Mouse (Mus musculus) heart, embryonic 14.5 days (tissue): ENCODE data around the gene Cilp2. TPM values are rescaled to one million over a fixed set of nuclear protein-coding genes. Genes with fewer than 3 reads are reported as not detected.

Experiments used
- ATAC-seq: fragments of 200-750 bp; cut with Nextera tagmentation; 2 replicates; pipeline ENCODE4 v1.8.0; 2017; ENCODE audit warnings: low read depth, moderate TSS enrichment; ENCODE audit not compliant: insufficient number of reproducible peaks, insufficient read depth, low FRiP score
- H3K27ac ChIP-seq, 2 experiments: fragments of 200-500 bp in 1 of 2; fragments of 300-500 bp in 1 of 2; sonication (generic) in 1 of 2; replicated peaks in 1 of 2; 2 replicates each; pipeline ENCODE4 v1.5.1; 2012 to 2014; ENCODE audit warnings: low read depth in 2 of 2, low read length in 2 of 2, control low read depth in 1 of 2, mild to moderate bottlenecking in 1 of 2, mixed read lengths in 1 of 2; ENCODE audit not compliant: control insufficient read depth in 1 of 2, insufficient read depth in 1 of 2
- H3K27me3 ChIP-seq: fragments of 300-500 bp; sonication (generic); 2 replicates; pipeline ENCODE4 v1.6.1; 2014; ENCODE audit warnings: mild to moderate bottlenecking, low read length, control low read depth; ENCODE audit not compliant: control insufficient read depth, insufficient read depth
- H3K36me3 ChIP-seq: fragments of 300-500 bp; sonication (generic); 2 replicates; pipeline ENCODE4 v1.6.1; 2014; ENCODE audit warnings: mild to moderate bottlenecking, control low read depth, low read length, mixed read lengths; ENCODE audit not compliant: control insufficient read depth, insufficient read depth
- H3K4me1 ChIP-seq, 2 experiments: fragments of 200-500 bp in 1 of 2; fragments of 300-500 bp in 1 of 2; sonication (generic) in 1 of 2; 2 replicates each; pipeline ENCODE4 v1.6.1; 2012 to 2014; ENCODE audit warnings: low read length in 2 of 2, control low read depth in 1 of 2, mixed read lengths in 1 of 2; ENCODE audit not compliant: control insufficient read depth in 2 of 2, insufficient read depth in 2 of 2
- H3K4me2 ChIP-seq: fragments of 300-500 bp; sonication (generic); 2 replicates; pipeline ENCODE4 v1.6.1; 2014; ENCODE audit warnings: mild to moderate bottlenecking, low read length
- H3K4me3 ChIP-seq, 2 experiments: fragments of 200-500 bp in 1 of 2; fragments of 300-500 bp in 1 of 2; sonication (generic) in 1 of 2; 2 replicates each; pipeline ENCODE4 v1.5.1; 2012 to 2014; ENCODE audit warnings: low read length in 2 of 2, mild to moderate bottlenecking in 2 of 2, control low read depth in 1 of 2, low read depth in 1 of 2, moderate library complexity in 1 of 2; ENCODE audit not compliant: control insufficient read depth in 1 of 2, insufficient read depth in 1 of 2
- H3K9ac ChIP-seq: fragments of 300-500 bp; sonication (generic); 2 replicates; pipeline ENCODE4 v1.6.1; 2014; ENCODE audit warnings: mild to moderate bottlenecking, low read length
- H3K9me3 ChIP-seq: fragments of 300-500 bp; sonication (generic); 2 replicates; pipeline ENCODE4 v1.6.1; 2016; ENCODE audit warnings: low read length, control low read depth; ENCODE audit not compliant: control insufficient read depth
- whole genome bisulfite sequencing: fragments of 180-500 bp; shearing (Covaris S2); extraction: QIAGEN DNeasy Blood & Tissue Kit; methylation state at CpG from one replicate; pipeline ENCODE4 v1.1.7; 2014; 5-methylcytosine and 5-hydroxymethylcytosine counted together
- polyA plus RNA-seq: library from polyadenylated mRNA; unstranded; fragments of >200 nt; fragmentation: Nextera tagmentation; extraction: Ambion mirVana; gene quantifications from 2 replicates; pipeline ENCODE4 v1.2.1, GENCODE M21; 2014

Gene Cilp2
- polyA plus RNA-seq, 1 experiment from 2014 or later: 0.42 TPM

- Histone ChIP-seq H3K4me2 (peak overlapping the region; percentile 67), H3K9me3 (no peaks in the 10 kb centered on the region), H3K27me3 (peaks cover 67% of the 10 kb centered on the region), H3K9ac (peak overlapping the region; percentile 31; the same call in 1 of the 2 replicates), H3K36me3 (peaks cover 26% of the 10 kb centered on the region), H3K4me1 (peaks cover 16 to 34% of the 10 kb centered on the region in 2 experiments; a peak in 3 of 4 replicates), H3K4me3 (peak overlapping the region; percentile 27 to 37), H3K27ac (no peak overlapping the region)
- 7% methylated on average over 26 of the region's 32 CpGs for WGBS
- no peak for ATAC-seq
Measured at GRCm38 (mm10) chr8:69888902-69889301, 1.4 kb upstream of the Cilp2 start.

- no peak for ATAC-seq
- no peak overlapping the region for H3K27ac ChIP-seq
- H3K9ac ChIP-seq: peak overlapping the region; percentile 31; the same call in 1 of the 2 replicates
- H3K9me3 ChIP-seq: no peaks in the 10 kb centered on the region
- WGBS: 9% methylated on average over 24 of the region's 24 CpGs
- H3K27me3 ChIP-seq: peaks cover 72% of the 10 kb centered on the region
- peaks cover 16 to 34% of the 10 kb centered on the region in 2 experiments; a peak in 3 of 4 replicates for H3K4me1 ChIP-seq
- H3K36me3 ChIP-seq: peaks cover 20% of the 10 kb centered on the region
- H3K4me3 ChIP-seq: peak overlapping the region; percentile 27 to 37
- H3K4me2 ChIP-seq: peak overlapping the region; percentile 67
Measured at GRCm38 (mm10) chr8:69888244-69888866, 868 bp upstream of the Cilp2 start.

DNA sequence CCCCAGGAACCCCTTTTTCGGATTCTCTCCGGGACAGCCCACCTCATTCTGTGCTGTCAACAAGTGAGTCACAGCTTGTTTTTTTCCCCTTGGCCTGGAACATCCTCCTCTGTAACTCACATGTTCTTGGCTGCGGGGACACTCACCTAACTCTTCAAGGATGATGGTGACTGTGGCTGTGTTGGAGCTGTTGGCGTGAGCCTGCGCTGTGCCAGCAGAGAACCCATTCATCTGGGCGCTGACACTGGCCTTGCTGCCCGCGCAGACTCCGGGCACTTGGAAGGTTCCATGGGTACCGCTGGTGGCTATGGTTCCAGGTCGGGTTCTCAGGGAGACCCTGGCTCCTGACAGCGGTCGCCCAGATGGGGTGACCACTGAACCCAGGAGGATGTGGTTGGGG is 3.3 kb downstream of the Cilp2 start:
- Histone ChIP-seq H3K9me3 (no peaks in the 10 kb centered on the region), H3K36me3 (no peaks in the 10 kb centered on the region), H3K9ac (no peak overlapping the region), H3K4me1 (peaks cover 20 to 43% of the 10 kb centered on the region in 2 experiments; a peak in 3 of 4 replicates), H3K27ac (no peak overlapping the region), H3K4me2 (no peak overlapping the region), H3K4me3 (no peak overlapping the region), H3K27me3 (peaks cover 100% of the 10 kb centered on the region)
- WGBS: 60% methylated on average over 13 of the region's 13 CpGs
- ATAC-seq: no peak

DNA sequence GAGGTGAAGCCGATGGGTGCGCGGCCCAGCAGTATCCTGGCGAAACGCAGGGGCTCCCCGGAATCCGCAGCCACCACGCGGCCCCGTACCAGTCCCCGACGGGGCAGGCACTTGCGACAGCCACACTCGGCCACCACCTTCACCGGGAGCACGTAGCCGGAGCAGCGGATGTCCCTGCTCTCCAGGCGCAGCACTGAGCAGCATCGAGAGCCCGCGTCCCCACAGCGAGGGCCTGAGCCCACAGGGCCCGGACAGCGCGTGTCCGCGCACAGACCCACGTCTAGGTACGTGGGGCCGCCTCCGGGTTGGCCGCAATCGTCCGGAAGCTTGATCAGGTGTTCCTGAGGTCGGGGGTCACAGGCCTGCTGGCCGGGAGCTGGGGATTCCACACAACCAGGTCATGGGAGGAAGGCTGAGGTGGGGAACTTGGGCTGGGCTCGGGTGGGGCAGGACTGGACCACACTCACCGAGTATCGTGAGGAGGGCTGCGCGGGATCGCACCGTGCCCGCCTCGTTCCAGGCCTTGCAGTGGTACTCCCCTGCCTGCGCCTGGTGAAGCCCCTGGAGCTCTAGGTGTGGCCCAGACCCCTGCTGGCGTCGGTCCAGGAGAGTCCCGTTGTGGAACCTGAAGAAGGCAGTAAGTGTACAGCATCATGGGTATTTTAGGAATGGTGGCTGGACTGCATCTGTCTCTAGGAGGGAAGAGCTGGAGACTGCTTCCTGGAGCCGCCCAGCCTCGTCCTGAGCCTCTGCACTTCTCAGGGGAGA is 4.5 kb downstream of the Cilp2 start:
- Histone ChIP-seq H3K4me1 (peaks cover 12 to 32% of the 10 kb centered on the region in 2 experiments; a peak in 3 of 4 replicates), H3K4me3 (peak overlapping the region in 1 of 2 experiments; percentile 40; a peak in 2 of 4 replicates), H3K9ac (no peak overlapping the region), H3K27me3 (peaks cover 91% of the 10 kb centered on the region), H3K4me2 (peak overlapping the region; percentile 58; the same call in 1 of the 2 replicates), H3K36me3 (no peaks in the 10 kb centered on the region), H3K9me3 (no peaks in the 10 kb centered on the region), H3K27ac (no peak overlapping the region)
- no peak for ATAC-seq
- WGBS: 19% methylated on average over 52 of the region's 52 CpGs

DNA sequence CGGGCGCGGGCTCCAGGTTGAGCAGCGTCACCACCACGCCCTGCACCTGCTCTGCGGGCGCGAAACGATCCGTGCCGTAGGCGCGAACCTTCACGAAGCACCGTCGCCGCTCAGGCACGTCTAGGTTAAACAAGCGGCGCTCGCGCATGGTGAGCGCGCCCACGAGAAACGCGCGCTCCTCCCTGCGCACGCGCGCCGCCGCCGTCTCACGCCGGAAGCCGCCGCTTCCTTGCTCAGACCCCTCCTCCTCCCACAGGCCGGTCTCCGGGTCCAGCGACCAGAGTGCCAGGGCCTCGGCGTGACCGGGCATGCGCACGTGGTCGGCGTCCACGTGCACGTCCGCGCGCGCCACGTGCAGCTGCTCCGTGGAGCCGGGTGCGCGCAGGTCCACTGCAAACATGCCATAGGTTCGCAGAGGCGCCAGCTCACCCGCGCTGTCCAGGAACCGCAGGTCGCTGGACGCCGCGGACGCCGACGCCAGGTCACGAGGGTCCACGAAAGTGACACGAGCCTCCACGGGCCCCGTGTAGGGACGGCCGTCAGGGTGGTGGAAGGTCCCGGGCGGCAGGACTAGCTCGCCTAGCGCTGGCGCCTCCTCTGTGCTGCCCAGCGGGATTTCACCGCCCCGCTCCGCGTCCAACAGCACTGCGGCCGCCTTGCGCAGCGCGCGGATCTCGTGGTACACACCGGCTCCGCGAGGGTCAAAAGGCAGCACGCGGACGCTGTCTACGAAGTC is 5.3 kb downstream of the Cilp2 start:
- peaks cover 82% of the 10 kb centered on the region for H3K27me3 ChIP-seq
- H3K9ac ChIP-seq: peak overlapping the region; percentile 45
- no peaks in the 10 kb centered on the region for H3K36me3 ChIP-seq
- H3K4me3 ChIP-seq: peak overlapping the region; percentile 40 to 44
- ATAC-seq: no peak
- peaks cover 7 to 24% of the 10 kb centered on the region in 2 experiments; a peak in 3 of 4 replicates for H3K4me1 ChIP-seq
- WGBS: 6% methylated on average over 102 of the region's 103 CpGs
- H3K27ac ChIP-seq: no peak overlapping the region
- peak overlapping the region; percentile 58 for H3K4me2 ChIP-seq
- H3K9me3 ChIP-seq: no peaks in the 10 kb centered on the region

- Histone ChIP-seq H3K27me3 (peaks cover 80% of the 10 kb centered on the region), H3K27ac (no peak overlapping the region), H3K9me3 (no peaks in the 10 kb centered on the region), H3K4me1 (peaks cover 6 to 19% of the 10 kb centered on the region in 2 experiments; a peak in 3 of 4 replicates), H3K9ac (peak overlapping the region; percentile 18; the same call in 1 of the 2 replicates), H3K36me3 (no peaks in the 10 kb centered on the region), H3K4me2 (peak overlapping the region; percentile 58), H3K4me3 (peak overlapping the region; percentile 40 to 44; a peak in 3 of 4 replicates)
- ATAC-seq: no peak
- 18% methylated on average over 79 of the region's 79 CpGs for WGBS
Measured at GRCm38 (mm10) chr8:69881261-69881865, 6.1 kb downstream of the Cilp2 start.

GRCm38 (mm10) chr8:69880841-69881240 is 6.6 kb downstream of the Cilp2 start:
- peaks cover 6 to 15% of the 10 kb centered on the region in 2 experiments; a peak in 3 of 4 replicates for H3K4me1 ChIP-seq
- no peak overlapping the region for H3K27ac ChIP-seq
- no peak for ATAC-seq
- H3K9ac ChIP-seq: no peak overlapping the region
- H3K36me3 ChIP-seq: no peaks in the 10 kb centered on the region
- no peaks in the 10 kb centered on the region for H3K9me3 ChIP-seq
- peaks cover 75% of the 10 kb centered on the region for H3K27me3 ChIP-seq
- peak overlapping the region; percentile 58 for H3K4me2 ChIP-seq
- H3K4me3 ChIP-seq: peak overlapping the region in 1 of 2 experiments; percentile 40; a peak in 2 of 4 replicates
- 12% methylated on average over 37 of the region's 37 CpGs for WGBS
